Mouse (Mus musculus) liver, postnatal 0 days (tissue): ENCODE measurements at regions not wholly inside any gene's neighbourhood (a gene's known extent, or its start where the extent isn't known, plus 50 kb on each side); places are given as distances from the start of the nearest gene placed in this dataset.

Experiments used
- ATAC-seq: fragments of 200-750 bp; cut with Nextera tagmentation; 2 replicates; pipeline ENCODE4 v1.8.0; 2017; ENCODE audit warnings: mild to moderate bottlenecking, moderate library complexity
- DNase-seq: peaks from one replicate; pipeline ENCODE4 v3.0.0-alpha.2; 2016
- H3K27ac ChIP-seq: fragments of 300-500 bp; sonication (generic); 2 replicates; pipeline ENCODE4 v1.5.1; 2014; ENCODE audit warnings: antibody characterized with exemption, moderate library complexity, mild to moderate bottlenecking, low read depth
- H3K27me3 ChIP-seq: fragments of 300-500 bp; sonication (generic); 2 replicates; pipeline ENCODE4 v1.6.1; 2014; ENCODE audit warnings: low read length, control low read depth, mixed read lengths; ENCODE audit not compliant: insufficient read depth
- H3K36me3 ChIP-seq: fragments of 300-500 bp; sonication (generic); replicated peaks from 2 replicates; pipeline ENCODE4 v1.6.1; 2014; ENCODE audit warnings: mild to moderate bottlenecking, control low read depth, low read length, moderate library complexity, mixed read lengths; ENCODE audit not compliant: insufficient read depth
- H3K4me1 ChIP-seq: fragments of 300-500 bp; sonication (generic); 2 replicates; pipeline ENCODE4 v1.6.1; 2014; ENCODE audit warnings: antibody characterized with exemption, mild to moderate bottlenecking, control low read depth; ENCODE audit not compliant: insufficient read depth
- H3K4me2 ChIP-seq: fragments of 300-500 bp; sonication (generic); 2 replicates; pipeline ENCODE4 v1.6.1; 2014; ENCODE audit warnings: low read depth, mild to moderate bottlenecking, low read length, moderate library complexity, mixed read lengths
- H3K4me3 ChIP-seq: fragments of 300-500 bp; sonication (generic); 2 replicates; pipeline ENCODE4 v1.5.1; 2014; ENCODE audit warnings: low read depth, low read length
- H3K9ac ChIP-seq: fragments of 300-500 bp; sonication (generic); replicated peaks from 2 replicates; pipeline ENCODE4 v1.6.1; 2014; ENCODE audit warnings: mild to moderate bottlenecking, moderate library complexity
- H3K9me3 ChIP-seq: fragments of 300-500 bp; sonication (generic); 2 replicates; pipeline ENCODE4 v1.6.1; 2016; ENCODE audit warnings: mild to moderate bottlenecking, control low read depth, low read length, mixed read lengths
- CTCF ChIP-seq: sonication (generic); IDR thresholded peaks from 2 replicates; pipeline ENCODE4 v1.5.1; 2016; ENCODE audit warnings: antibody characterized with exemption, low read depth
- EP300 ChIP-seq: IDR thresholded peaks from 2 replicates; pipeline ENCODE4 v1.6.1; 2016; ENCODE audit warnings: antibody characterized with exemption, low read depth, mild to moderate bottlenecking
- WGBS: fragments of 180-500 bp; shearing (Covaris S2); extraction: QIAGEN DNeasy Blood & Tissue Kit; methylation state at CpG from one replicate; pipeline ENCODE4 v1.1.7; 2014; ENCODE audit not compliant: insufficient replicate concordance; 5-methylcytosine and 5-hydroxymethylcytosine counted together

DNA sequence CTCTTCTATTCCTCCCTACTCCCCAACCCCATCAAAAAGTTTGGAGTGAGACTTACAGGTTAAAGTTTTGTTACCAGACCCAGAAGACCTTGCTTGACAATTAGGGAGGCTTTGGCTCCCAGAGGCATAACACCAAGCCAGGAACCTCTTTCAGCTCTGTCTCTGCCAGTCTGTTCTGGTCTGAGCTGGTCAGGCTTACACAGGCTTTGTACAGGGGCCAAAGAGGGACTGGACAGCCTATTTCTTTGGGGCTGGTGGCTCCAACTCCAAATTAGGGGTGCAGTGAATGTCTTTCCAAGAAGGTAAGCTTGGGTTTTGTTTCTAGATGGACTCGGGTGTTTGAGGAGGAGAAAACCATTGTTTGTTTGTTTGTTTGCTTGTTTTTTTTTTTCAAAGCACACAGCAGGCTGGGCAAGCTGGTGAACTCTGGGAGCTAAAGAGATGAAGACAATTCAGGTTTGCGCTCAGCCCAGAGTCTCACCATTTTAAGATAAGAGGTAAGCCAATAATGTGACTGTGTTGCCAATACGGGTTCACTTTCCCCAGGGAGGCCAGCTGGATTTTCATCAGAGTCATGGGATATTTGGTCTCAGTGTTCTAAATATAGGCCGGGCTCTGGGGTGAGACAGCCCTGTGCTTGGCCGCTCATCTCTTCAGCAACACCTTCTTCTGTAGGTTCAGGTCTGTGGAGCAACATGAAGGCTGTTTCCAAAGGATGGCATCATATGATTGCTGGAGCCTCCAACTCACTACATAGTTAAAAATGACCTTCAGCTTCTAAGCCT lies 62.2 kb upstream of the Igfbp5 start:
- ATAC-seq (no peak), DNase-seq (no peak)
- Histone ChIP-seq H3K9me3 (no peaks in the 10 kb centered on the region), H3K27me3 (no peaks in the 10 kb centered on the region), H3K4me1 (no peaks in the 10 kb centered on the region), H3K9ac (no peak overlapping the region), H3K36me3 (no peaks in the 10 kb centered on the region), H3K27ac (no peak overlapping the region), H3K4me2 (no peak overlapping the region), H3K4me3 (no peak overlapping the region)
- TF ChIP-seq CTCF (no peak), EP300 (no peak)
- 73% methylated on average over 5 of the region's 5 CpGs for WGBS

GRCm38 (mm10) chr1:72936231-72936630 lies 61.5 kb upstream of the Igfbp5 start:
- no peak overlapping the region for H3K4me2 ChIP-seq
- ATAC-seq (no peak), DNase-seq (no peak)
- H3K27me3 ChIP-seq = no peaks in the 10 kb centered on the region
- 50% methylated on average over 5 of the region's 5 CpGs for WGBS
- no peaks in the 10 kb centered on the region for H3K4me1 ChIP-seq
- no peaks in the 10 kb centered on the region for H3K9me3 ChIP-seq
- TF ChIP-seq CTCF (no peak), EP300 (no peak)
- no peak overlapping the region for H3K27ac ChIP-seq
- H3K4me3 ChIP-seq = no peak overlapping the region
- no peak overlapping the region for H3K9ac ChIP-seq
- no peaks in the 10 kb centered on the region for H3K36me3 ChIP-seq

- no peak for DNase-seq
- no peaks in the 10 kb centered on the region for H3K4me1 ChIP-seq
- H3K27ac ChIP-seq = no peak overlapping the region
- no peak overlapping the region for H3K9ac ChIP-seq
- H3K36me3 ChIP-seq = no peaks in the 10 kb centered on the region
- no peak for ATAC-seq
- no peaks in the 10 kb centered on the region for H3K9me3 ChIP-seq
- no peak overlapping the region for H3K4me3 ChIP-seq
- 72% methylated on average over 4 of the region's 4 CpGs for WGBS
- no peaks in the 10 kb centered on the region for H3K27me3 ChIP-seq
- H3K4me2 ChIP-seq = no peak overlapping the region
- TF ChIP-seq EP300 = no peak
- TF ChIP-seq CTCF = no peak
Observed at GRCm38 (mm10) chr1:72935084-72935483, 60.4 kb upstream of the Igfbp5 start.

DNA sequence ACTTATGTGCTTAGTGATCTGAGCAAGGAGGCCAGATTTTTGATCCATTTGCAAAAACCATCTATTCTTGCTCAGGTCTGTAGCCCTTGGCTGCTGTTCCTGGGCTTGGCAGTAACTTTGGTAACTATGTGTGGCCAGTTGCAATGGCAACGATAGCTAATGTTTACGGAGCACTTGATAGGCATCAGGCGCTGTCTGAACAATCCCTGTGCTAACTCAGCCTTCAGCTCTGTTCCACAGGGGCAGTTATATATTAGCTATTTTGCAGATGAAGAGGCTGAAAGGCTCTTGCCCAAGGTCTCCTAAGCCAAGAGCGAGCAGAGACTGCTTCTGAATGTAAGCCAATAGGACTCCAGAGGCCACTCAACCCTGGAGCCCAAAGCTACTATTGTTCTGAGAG lies 55.1 kb upstream of the Igfbp5 start:
- DNase-seq = no peak
- no peak overlapping the region for H3K4me2 ChIP-seq

More for the DNA sequence above, 55.1 kb upstream of the Igfbp5 start:
- Histone ChIP-seq H3K27me3 (no peaks in the 10 kb centered on the region), H3K36me3 (no peaks in the 10 kb centered on the region), H3K9ac (no peak overlapping the region), H3K9me3 (no peaks in the 10 kb centered on the region), H3K27ac (no peak overlapping the region), H3K4me1 (no peaks in the 10 kb centered on the region), H3K4me3 (no peak overlapping the region)
- TF ChIP-seq EP300 (no peak), CTCF (no peak)
- WGBS = 65% methylated on average over 4 of the region's 4 CpGs
- 0 out of 2 replicates have a peak, but pooled peaks have one; percentile 19 for ATAC-seq
